Mouse (Mus musculus) neural tube, embryonic 14.5 days (tissue): ENCODE measurements around the gene Gm42688. TPM values are rescaled to one million over a fixed set of nuclear protein-coding genes. Genes with fewer than 3 reads are reported as not detected.

Experiments used
- ATAC-seq: fragments of 200-750 bp; cut with Nextera tagmentation; 2 replicates; pipeline ENCODE4 v1.8.0; 2017; ENCODE audit warnings: low read depth, mild to moderate bottlenecking, moderate TSS enrichment, moderate library complexity
- H3K27ac ChIP-seq: fragments of 300-500 bp; sonication (generic); 2 replicates; pipeline ENCODE4 v1.5.1; 2014; ENCODE audit warnings: low read depth, mild to moderate bottlenecking, control low read depth, low read length, moderate library complexity, mixed read lengths
- H3K27me3 ChIP-seq: fragments of 300-500 bp; sonication (generic); 2 replicates; pipeline ENCODE4 v1.6.1; 2014; ENCODE audit warnings: low read length; ENCODE audit not compliant: control insufficient read depth, insufficient read depth
- H3K36me3 ChIP-seq: fragments of 300-500 bp; sonication (generic); 2 replicates; pipeline ENCODE4 v1.6.1; 2014; ENCODE audit warnings: low read length, mixed read lengths; ENCODE audit not compliant: control insufficient read depth, insufficient read depth
- H3K4me1 ChIP-seq: fragments of 300-500 bp; sonication (generic); 2 replicates; pipeline ENCODE4 v1.6.1; 2014; ENCODE audit warnings: low read length; ENCODE audit not compliant: control insufficient read depth, insufficient read depth
- H3K4me2 ChIP-seq: fragments of 300-500 bp; sonication (generic); 2 replicates; pipeline ENCODE4 v1.6.1; 2014; ENCODE audit warnings: mild to moderate bottlenecking, low read depth, low read length, control low read depth
- H3K4me3 ChIP-seq: fragments of 300-500 bp; sonication (generic); 2 replicates; pipeline ENCODE4 v1.5.1; 2014; ENCODE audit warnings: low read depth, low read length, control low read depth, mixed read lengths
- H3K9ac ChIP-seq: fragments of 300-500 bp; sonication (generic); replicated peaks from 2 replicates; pipeline ENCODE4 v1.6.1; 2014; ENCODE audit warnings: low read depth, mild to moderate bottlenecking, control low read depth, low read length, mixed read lengths
- H3K9me3 ChIP-seq: fragments of 300-500 bp; sonication (generic); 2 replicates; pipeline ENCODE4 v1.6.1; 2016; ENCODE audit warnings: low read length; ENCODE audit not compliant: control insufficient read depth
- WGBS: fragments of 180-500 bp; shearing (Covaris S2); extraction: QIAGEN DNeasy Blood & Tissue Kit; methylation state at CpG from one replicate; pipeline ENCODE4 v1.1.7; 2014; 5-methylcytosine and 5-hydroxymethylcytosine counted together
- polyA plus RNA-seq: library from polyadenylated mRNA; unstranded; fragments of >200 nt; fragmentation: Nextera tagmentation; extraction: Ambion mirVana; gene quantifications from 2 replicates; pipeline ENCODE4 v1.2.1, GENCODE M21; 2014

The Gm42688 gene
- polyA plus RNA-seq, 1 experiment from 2014 or later = 4.3 TPM

GRCm38 (mm10) chr6:83132176-83132919 lies 30.9 kb downstream of the Gm42688 start:
- Histone ChIP-seq H3K9ac (no peak overlapping the region), H3K4me3 (no peak overlapping the region), H3K36me3 (no peaks in the 10 kb centered on the region), H3K4me1 (peaks cover 5% of the 10 kb centered on the region; the same call in 1 of the 2 replicates), H3K27me3 (no peaks in the 10 kb centered on the region), H3K27ac (no peak overlapping the region), H3K4me2 (no peak overlapping the region), H3K9me3 (no peaks in the 10 kb centered on the region)
- ATAC-seq = no peak
- WGBS = 85% methylated on average over 9 of the region's 9 CpGs

GRCm38 (mm10) chr6:83134226-83134625 lies 32.8 kb downstream of the Gm42688 start:
- Histone ChIP-seq H3K9me3 (no peaks in the 10 kb centered on the region), H3K4me3 (no peak overlapping the region), H3K36me3 (no peaks in the 10 kb centered on the region), H3K27me3 (no peaks in the 10 kb centered on the region), H3K9ac (no peak overlapping the region), H3K27ac (no peak overlapping the region), H3K4me1 (peaks cover 5% of the 10 kb centered on the region; the same call in 1 of the 2 replicates), H3K4me2 (no peak overlapping the region)
- WGBS = 77% methylated on average over 3 of the region's 3 CpGs
- no peak for ATAC-seq

GRCm38 (mm10) chr6:83134951-83135513 lies 33.6 kb downstream of the Gm42688 start, which contains the start of gene Rtkn:
Gene Rtkn, plus strand, starts transcription at chr6:83135463.
- peaks cover 5% of the 10 kb centered on the region; the same call in 1 of the 2 replicates for H3K4me1 ChIP-seq
- no peak for ATAC-seq
- H3K9ac ChIP-seq = peak within 1 kb of the TSS; percentile 21; the same call in 1 of the 2 replicates
- H3K36me3 ChIP-seq = no peaks in the 10 kb centered on the region
- H3K27ac ChIP-seq = no peak within 1 kb of the TSS
- H3K9me3 ChIP-seq = no peaks in the 10 kb centered on the region
- H3K4me2 ChIP-seq = peak within 1 kb of the TSS; percentile 50; the same call in 1 of the 2 replicates
- WGBS = 69% methylated on average over 7 of the region's 7 CpGs
- H3K27me3 ChIP-seq = no peaks in the 10 kb centered on the region
- peak within 1 kb of the TSS; percentile 7; the same call in 1 of the 2 replicates for H3K4me3 ChIP-seq

- Histone ChIP-seq H3K9me3 (no peaks in the 10 kb centered on the region), H3K27ac (no peak overlapping the region), H3K4me2 (peak overlapping the region; percentile 50; the same call in 1 of the 2 replicates), H3K27me3 (no peaks in the 10 kb centered on the region), H3K4me1 (peaks cover 5% of the 10 kb centered on the region; the same call in 1 of the 2 replicates), H3K36me3 (no peaks in the 10 kb centered on the region), H3K9ac (peak overlapping the region; percentile 21; the same call in 1 of the 2 replicates), H3K4me3 (peak overlapping the region; percentile 7; the same call in 1 of the 2 replicates)
- WGBS = 6% methylated on average over 37 of the region's 37 CpGs
- no peak for ATAC-seq
These were observed 34.2 kb downstream of the Gm42688 start for GRCm38 (mm10) chr6:83135571-83136161.

- no peaks in the 10 kb centered on the region for H3K9me3 ChIP-seq
- peak overlapping the region; percentile 58 for H3K9ac ChIP-seq
- peak; percentile 2; the same call in 1 of the 2 replicates for ATAC-seq
- peak overlapping the region; percentile 29 for H3K4me3 ChIP-seq
- peak overlapping the region; percentile 85 for H3K27ac ChIP-seq
- WGBS = 16% methylated on average over 5 of the region's 5 CpGs
- no peaks in the 10 kb centered on the region for H3K36me3 ChIP-seq
- H3K4me2 ChIP-seq = peak overlapping the region; percentile 50
- H3K27me3 ChIP-seq = no peaks in the 10 kb centered on the region
- H3K4me1 ChIP-seq = peaks cover 5% of the 10 kb centered on the region; the same call in 1 of the 2 replicates
These were observed 35.0 kb downstream of the Gm42688 start for GRCm38 (mm10) chr6:83136291-83136880.

- WGBS = 1% methylated on average over 26 of the region's 26 CpGs
- Histone ChIP-seq H3K9ac (peak overlapping the region; percentile 58), H3K36me3 (no peaks in the 10 kb centered on the region), H3K27ac (peak overlapping the region; percentile 85), H3K4me3 (peak overlapping the region; percentile 29), H3K27me3 (no peaks in the 10 kb centered on the region), H3K4me1 (peaks cover 8% of the 10 kb centered on the region), H3K9me3 (no peaks in the 10 kb centered on the region), H3K4me2 (peak overlapping the region; percentile 50)
- peak; percentile 74 for ATAC-seq
These were observed 35.6 kb downstream of the Gm42688 start for GRCm38 (mm10) chr6:83136881-83137575.

GRCm38 (mm10) chr6:83137576-83137950 lies 36.1 kb downstream of the Gm42688 start:
- Histone ChIP-seq H3K4me2 (peak overlapping the region; percentile 50), H3K27me3 (no peaks in the 10 kb centered on the region), H3K4me1 (peaks cover 14% of the 10 kb centered on the region), H3K9ac (peak overlapping the region; percentile 58), H3K9me3 (no peaks in the 10 kb centered on the region), H3K36me3 (no peaks in the 10 kb centered on the region), H3K4me3 (peak overlapping the region; percentile 29), H3K27ac (peak overlapping the region; percentile 85)
- 4% methylated on average over 12 of the region's 12 CpGs for WGBS
- peak; percentile 54 for ATAC-seq

GRCm38 (mm10) chr6:83138056-83138455 lies 36.6 kb downstream of the Gm42688 start:
- Histone ChIP-seq H3K4me1 (peaks cover 14% of the 10 kb centered on the region), H3K27ac (peak overlapping the region; percentile 24; the same call in 1 of the 2 replicates), H3K9ac (0 out of 2 replicates have a peak overlapping the region, but pooled peaks have one; percentile 58), H3K4me2 (peak overlapping the region; percentile 50), H3K4me3 (peak overlapping the region; percentile 29), H3K36me3 (no peaks in the 10 kb centered on the region), H3K9me3 (no peaks in the 10 kb centered on the region), H3K27me3 (no peaks in the 10 kb centered on the region)
- peak; percentile 16; the same call in 1 of the 2 replicates for ATAC-seq
- 3% methylated on average over 11 of the region's 11 CpGs for whole genome bisulfite sequencing
